ENCODE assay signal across 10 mouse cellular contexts in genomic region chr1:24553462-24553861, GRCm38 (mm10). TPM values are rescaled to one million over a fixed set of nuclear protein-coding genes. Genes with fewer than 3 reads are reported as not detected.
DNase-seq lines count a peak whose midpoint lies in the region; ATAC-seq and TF ChIP-seq lines count a peak whose summit lies in the region.
"Had no signal": no experiment of that assay in that cellular context is flagged by ENCODE, and none has a peak within 500 bp of the region (broad histone marks: within the 10 kb centered on the region; RNA-seq: fewer than 3 reads in every experiment).

No protein-coding gene starts in this region.

- no peaks in the 10 kb centered on the region for H3K4me1 ChIP-seq in lung, postnatal 0 days (ENCODE audit: insufficient read depth, low read depth, low read length)
- no peaks in the 10 kb centered on the region for H3K4me1 ChIP-seq in heart, embryonic 12.5 days (replicated peaks)
- H3K4me1 ChIP-seq: forebrain, embryonic 12.5 days had no signal

- DNase-seq in lung, postnatal 0 days (ENCODE audit: low spot score): peak; percentile 6
- DNase-seq in lung, adult 18-20 months: no peak
- peak; percentile 43 for DNase-seq in brain, adult 2 months (ENCODE audit: low read depth, low spot score)
- DNase-seq in cerebellum, adult 11-12 months: no peak
- no peak for DNase-seq in ovary, postnatal 14 days (ENCODE audit: low spot score)

- WGBS in lung, postnatal 0 days: 13% methylated on average over 4 of the region's 4 CpGs
- 18% methylated on average over 4 of the region's 4 CpGs for WGBS in heart, embryonic 12.5 days

- no peak for TF ChIP-seq CTCF in lung, postnatal 0 days (IDR thresholded peaks at IDR 0.05)

- H3K27me3 ChIP-seq in lung, postnatal 0 days (replicated peaks; ENCODE audit: insufficient read depth, low read length): no peaks in the 10 kb centered on the region
- no peaks in the 10 kb centered on the region for H3K27me3 ChIP-seq in heart, embryonic 12.5 days (replicated peaks)
- H3K27me3 ChIP-seq: forebrain, embryonic 12.5 days had no signal

- no peaks in the 10 kb centered on the region for H3K36me3 ChIP-seq in lung, postnatal 0 days (ENCODE audit: insufficient read depth, low read length)
- no peaks in the 10 kb centered on the region for H3K36me3 ChIP-seq in heart, embryonic 12.5 days
- H3K36me3 ChIP-seq: forebrain, embryonic 12.5 days had no signal

- H3K4me2 ChIP-seq in lung, postnatal 0 days (replicated peaks; ENCODE audit: low read depth, low read length): no peak overlapping the region
- H3K4me2 ChIP-seq in heart, embryonic 12.5 days: peak overlapping the region; percentile 23; the same call in 1 of the 2 replicates
- H3K4me2 ChIP-seq: forebrain, embryonic 12.5 days; liver, embryonic 11.5 days had no signal

- no peak; the same call in 1 of the 2 replicates for ATAC-seq in lung, postnatal 0 days
- ATAC-seq in heart, embryonic 12.5 days (ENCODE audit: insufficient number of reproducible peaks, low FRiP score): no peak
- ATAC-seq in megakaryocyte, adult 5-6 weeks (ENCODE audit: poor library complexity, severe bottlenecking): peak; percentile 57
- ATAC-seq: hindbrain, postnatal 0 days had no signal

- H3K27ac ChIP-seq in lung, postnatal 0 days (ENCODE audit: low read length): no peak overlapping the region
- no peak overlapping the region for H3K27ac ChIP-seq in heart, embryonic 12.5 days (ENCODE audit: poor library complexity, severe bottlenecking)
- H3K27ac ChIP-seq: forebrain, embryonic 12.5 days; hindbrain, postnatal 0 days had no signal

- H3K9me3 ChIP-seq in lung, postnatal 0 days (ENCODE audit: low read length): no peaks in the 10 kb centered on the region
- no peaks in the 10 kb centered on the region for H3K9me3 ChIP-seq in heart, embryonic 12.5 days (replicated peaks)
- H3K9me3 ChIP-seq: forebrain, embryonic 12.5 days had no signal

- no peak overlapping the region for H3K9ac ChIP-seq in lung, postnatal 0 days (replicated peaks; ENCODE audit: low read depth)
- H3K9ac ChIP-seq in heart, embryonic 12.5 days: no peak overlapping the region
- H3K9ac ChIP-seq: forebrain, embryonic 12.5 days had no signal

- H3K4me3 ChIP-seq in lung, postnatal 0 days (ENCODE audit: low read depth, low read length): no peak overlapping the region
- no peak overlapping the region for H3K4me3 ChIP-seq in heart, embryonic 12.5 days
- H3K4me3 ChIP-seq: forebrain, embryonic 12.5 days had no signal

- no peak for TF ChIP-seq EP300 in lung, postnatal 0 days (IDR thresholded peaks at IDR 0.05)

RNA-seq across cellular contexts. Expression of gene Col19a1, which starts 33.8 kb away (rescaled TPM):
- polyA plus RNA-seq in lung, postnatal 0 days (2015; fragmentation: Nextera tagmentation; extraction: Ambion mirVana): not detected in 2 replicates
- 0.08 and 0.14 TPM in 2 replicates for polyA plus RNA-seq in heart, embryonic 12.5 days (2016; fragmentation: Nextera tagmentation; extraction: Ambion mirVana)
- total RNA-seq in megakaryocyte, adult 5-6 weeks (2015): 0.07 and 0.13 TPM in 2 replicates
- total RNA-seq in megakaryocyte, adult 5-6 weeks (2017): 0.16 TPM in 1 of 2 replicates, not detected in the other

Comparison
In these comparisons a context has a peak if more than half of its experiments do, and no peak if none do; other contexts are left out.
1. DNase-seq: peak in lung, postnatal 0 days (single experiment) and brain, adult 2 months (single experiment); none in lung, adult 18-20 months (0 of 2), cerebellum, adult 11-12 months (single experiment) and ovary, postnatal 14 days (single experiment).